Mouse (Mus musculus) E14TG2a.4 (cell line): ENCODE measurements around the gene Vmn1r54.

Experiments
- CTCF ChIP-seq: conservative IDR thresholded peaks from 2 replicates; pipeline ENCODE4 v1.5.1; 2014; ENCODE audit warnings: low read length
- NANOG ChIP-seq: IDR thresholded peaks from 2 replicates; pipeline ENCODE4 v1.6.1; 2014; ENCODE audit warnings: borderline replicate concordance, low read length, mixed read lengths

- TF ChIP-seq CTCF, result no peak
- TF ChIP-seq NANOG, result no peak
Measured at GRCm38 (mm10) chr6:90319019-90319418, 72.9 kb downstream of the Vmn1r54 start.
